Mouse (Mus musculus) intestine, embryonic 14.5 days (tissue): ENCODE measurements around the gene Ulk1. TPM values are rescaled to one million over a fixed set of nuclear protein-coding genes. Genes with fewer than 3 reads are reported as not detected.

Experiments used
- ATAC-seq: fragments of 200-750 bp; cut with Nextera tagmentation; replicated peaks from 2 replicates; pipeline ENCODE4 v1.8.0; 2017; ENCODE audit warnings: low read depth, moderate number of reproducible peaks, moderate TSS enrichment, moderate library complexity; ENCODE audit not compliant: low FRiP score, low TSS enrichment
- DNase-seq: peaks from one replicate; pipeline ENCODE4 v3.0.0-alpha.2; 2018; ENCODE audit warnings: low spot score
- H3K27ac ChIP-seq: fragments of 300-500 bp; sonication (generic); 2 replicates; pipeline ENCODE4 v1.5.1; 2014; ENCODE audit warnings: low read depth, mild to moderate bottlenecking, control low read depth
- H3K27me3 ChIP-seq: fragments of 300-500 bp; sonication (generic); replicated peaks from 2 replicates; pipeline ENCODE4 v1.6.1; 2014; ENCODE audit warnings: low read length, control low read depth; ENCODE audit not compliant: control insufficient read depth, insufficient read depth
- H3K36me3 ChIP-seq: fragments of 300-500 bp; sonication (generic); 2 replicates; pipeline ENCODE4 v1.6.1; 2014; ENCODE audit warnings: low read length, control low read depth; ENCODE audit not compliant: control insufficient read depth, insufficient read depth
- H3K4me1 ChIP-seq: fragments of 300-500 bp; sonication (generic); replicated peaks from 2 replicates; pipeline ENCODE4 v1.6.1; 2014; ENCODE audit warnings: low read length, control low read depth, mixed read lengths; ENCODE audit not compliant: control insufficient read depth, insufficient read depth
- H3K4me2 ChIP-seq: fragments of 300-500 bp; sonication (generic); 2 replicates; pipeline ENCODE4 v1.6.1; 2014; ENCODE audit warnings: low read length
- H3K4me3 ChIP-seq: fragments of 300-500 bp; sonication (generic); 2 replicates; pipeline ENCODE4 v1.5.1; 2014; ENCODE audit warnings: low read depth, low read length, control low read depth, mixed read lengths
- H3K9ac ChIP-seq: fragments of 300-500 bp; sonication (generic); 2 replicates; pipeline ENCODE4 v1.6.1; 2014; ENCODE audit warnings: mild to moderate bottlenecking, low read length
- H3K9me3 ChIP-seq: fragments of 300-500 bp; sonication (generic); 2 replicates; pipeline ENCODE4 v1.6.1; 2016; ENCODE audit warnings: low read length, control low read depth; ENCODE audit not compliant: control insufficient read depth
- WGBS: fragments of 180-500 bp; shearing (Covaris S2); extraction: QIAGEN DNeasy Blood & Tissue Kit; methylation state at CpG from one replicate; pipeline ENCODE4 v1.1.7; 2014; 5-methylcytosine and 5-hydroxymethylcytosine counted together
- polyA plus RNA-seq: library from polyadenylated mRNA; unstranded; fragments of >200 nt; fragmentation: Nextera tagmentation; extraction: Ambion mirVana; gene quantifications from 2 replicates; pipeline ENCODE4 v1.2.1, GENCODE M21; 2014

Ulk1 gene
- polyA plus RNA-seq, 1 experiment from 2014 or later = 29.2 TPM

- no peak for DNase-seq
- Histone ChIP-seq H3K27ac (no peak overlapping the region), H3K4me2 (no peak overlapping the region), H3K36me3 (peaks cover 97% of the 10 kb centered on the region), H3K9ac (no peak overlapping the region), H3K4me3 (no peak overlapping the region), H3K9me3 (no peaks in the 10 kb centered on the region), H3K27me3 (no peaks in the 10 kb centered on the region), H3K4me1 (no peaks in the 10 kb centered on the region)
- ATAC-seq = no peak
- 67% methylated on average over 4 of the region's 4 CpGs for WGBS
These were observed 12.2 kb downstream of the Ulk1 start for GRCm38 (mm10) chr5:110797696-110798095.

- H3K4me1 ChIP-seq = no peaks in the 10 kb centered on the region
- H3K9me3 ChIP-seq = no peaks in the 10 kb centered on the region
- H3K36me3 ChIP-seq = peaks cover 99% of the 10 kb centered on the region
- no peak overlapping the region for H3K4me3 ChIP-seq
- no peak overlapping the region for H3K4me2 ChIP-seq
- DNase-seq = no peak
- 92% methylated on average over 7 of the region's 7 CpGs for WGBS
- H3K9ac ChIP-seq = no peak overlapping the region
- no peaks in the 10 kb centered on the region for H3K27me3 ChIP-seq
- no peak for ATAC-seq
- H3K27ac ChIP-seq = no peak overlapping the region
These were observed 15.5 kb downstream of the Ulk1 start for GRCm38 (mm10) chr5:110794363-110794762.

GRCm38 (mm10) chr5:110788684-110789083 is 21.2 kb downstream of the Ulk1 start:
- no peak overlapping the region for H3K27ac ChIP-seq
- no peak overlapping the region for H3K9ac ChIP-seq
- WGBS = 55% methylated on average over 5 of the region's 5 CpGs
- H3K9me3 ChIP-seq = no peaks in the 10 kb centered on the region
- no peaks in the 10 kb centered on the region for H3K27me3 ChIP-seq
- H3K4me3 ChIP-seq = no peak overlapping the region
- no peaks in the 10 kb centered on the region for H3K4me1 ChIP-seq
- H3K4me2 ChIP-seq = no peak overlapping the region
- DNase-seq (peak; percentile 67), ATAC-seq (peak; percentile 66)
- peaks cover 86% of the 10 kb centered on the region for H3K36me3 ChIP-seq

GRCm38 (mm10) chr5:110786081-110786835 is 23.6 kb downstream of the Ulk1 start:
- 81% methylated on average over 11 of the region's 11 CpGs for WGBS
- Histone ChIP-seq H3K27ac (no peak overlapping the region), H3K4me2 (no peak overlapping the region), H3K9ac (no peak overlapping the region), H3K27me3 (no peaks in the 10 kb centered on the region), H3K4me1 (no peaks in the 10 kb centered on the region), H3K36me3 (peaks cover 62% of the 10 kb centered on the region), H3K9me3 (no peaks in the 10 kb centered on the region), H3K4me3 (no peak overlapping the region)
- DNase-seq (no peak), ATAC-seq (no peak)

DNA sequence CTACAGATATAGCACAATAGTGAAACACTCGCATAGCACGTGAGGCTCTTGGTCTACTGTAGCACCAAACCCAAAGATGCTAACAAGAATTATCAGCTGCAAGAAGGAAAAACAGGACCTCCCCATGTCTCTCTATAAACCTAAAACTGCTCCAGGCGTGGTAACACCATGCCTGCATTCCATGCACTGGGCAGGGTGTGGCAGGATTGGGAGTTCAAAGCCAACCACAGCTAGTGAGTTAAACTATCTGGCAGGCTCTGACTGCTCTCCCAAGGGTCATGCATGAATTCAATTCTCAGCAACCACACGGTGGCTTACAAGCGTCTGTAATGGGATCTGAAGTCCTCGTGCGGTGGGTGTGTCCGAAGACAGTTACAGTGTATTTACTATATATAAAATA is 26.7 kb downstream of the Ulk1 start:
- no peak overlapping the region for H3K9ac ChIP-seq
- peaks cover 37% of the 10 kb centered on the region for H3K36me3 ChIP-seq
- no peak overlapping the region for H3K4me2 ChIP-seq
- 77% methylated on average over 8 of the region's 8 CpGs for WGBS
- no peak overlapping the region for H3K27ac ChIP-seq
- H3K4me3 ChIP-seq = no peak overlapping the region
- no peaks in the 10 kb centered on the region for H3K9me3 ChIP-seq
- no peak for DNase-seq
- no peaks in the 10 kb centered on the region for H3K27me3 ChIP-seq
- ATAC-seq = no peak
- H3K4me1 ChIP-seq = peaks cover 18% of the 10 kb centered on the region

- Histone ChIP-seq H3K27ac (no peak overlapping the region), H3K9ac (no peak overlapping the region), H3K4me2 (no peak overlapping the region), H3K9me3 (no peaks in the 10 kb centered on the region), H3K27me3 (no peaks in the 10 kb centered on the region), H3K36me3 (peaks cover 35% of the 10 kb centered on the region), H3K4me1 (peaks cover 18% of the 10 kb centered on the region), H3K4me3 (no peak overlapping the region)
- DNase-seq = no peak
- 79% methylated on average over 7 of the region's 7 CpGs for WGBS
- ATAC-seq = no peak
These were observed 28.2 kb downstream of the Ulk1 start for GRCm38 (mm10) chr5:110781529-110782238.

DNA sequence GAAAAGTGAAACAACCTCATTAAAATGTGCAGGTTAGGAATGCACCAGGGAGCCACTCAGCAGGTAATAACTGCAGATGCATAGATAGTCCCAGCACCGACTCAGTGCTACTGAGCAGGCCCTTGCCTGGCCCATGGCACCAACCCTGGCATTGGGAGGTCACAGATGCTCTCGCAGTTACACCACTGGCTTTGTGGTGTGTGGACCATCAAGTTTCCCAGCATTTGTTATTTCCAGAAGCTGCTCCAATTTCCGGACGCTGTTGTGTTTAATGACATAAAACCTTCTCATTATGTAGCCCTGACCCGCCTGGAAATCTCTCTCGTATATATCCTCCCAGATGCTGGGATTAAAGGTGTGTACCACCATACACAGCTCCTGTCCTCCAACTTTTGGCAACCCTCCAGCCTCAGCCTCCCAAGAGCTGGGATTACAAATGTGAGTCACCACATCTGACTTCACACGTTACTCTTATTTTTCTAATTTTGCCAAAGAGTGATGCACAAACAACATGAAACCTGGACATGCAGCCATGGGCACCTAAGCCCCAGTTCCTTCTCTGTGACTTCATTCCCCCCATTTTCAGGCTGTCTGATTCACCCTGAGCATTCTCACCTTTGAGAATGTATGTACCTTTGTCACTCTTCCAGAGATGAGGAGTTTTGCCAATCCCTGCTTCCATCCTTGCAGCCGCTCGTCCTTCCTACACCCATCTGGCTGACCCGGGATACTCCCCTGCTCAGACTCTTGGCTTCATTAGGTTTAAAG is 29.0 kb downstream of the Ulk1 start:
- H3K4me1 ChIP-seq = peaks cover 18% of the 10 kb centered on the region
- peak overlapping the region; percentile 81 for H3K9ac ChIP-seq
- ATAC-seq (no peak; the same call in 1 of the 2 replicates), DNase-seq (no peak)
- H3K27ac ChIP-seq = no peak overlapping the region
- peaks cover 37% of the 10 kb centered on the region for H3K36me3 ChIP-seq
- no peaks in the 10 kb centered on the region for H3K9me3 ChIP-seq
- peak overlapping the region; percentile 81 for H3K4me2 ChIP-seq
- 59% methylated on average over 10 of the region's 10 CpGs for WGBS
- peak overlapping the region; percentile 83 for H3K4me3 ChIP-seq
- no peaks in the 10 kb centered on the region for H3K27me3 ChIP-seq

- WGBS = under 1% methylated on average over 55 of the region's 57 CpGs
These were observed 29.7 kb downstream of the Ulk1 start, which contains the start of gene Pus1 for GRCm38 (mm10) chr5:110779998-110780760. Gene Pus1 (minus strand): TSS chr5:110780659.

More at GRCm38 (mm10) chr5:110779998-110780760, 29.7 kb downstream of the Ulk1 start, which contains the start of gene Pus1:
- no peaks in the 10 kb centered on the region for H3K9me3 ChIP-seq
- H3K27me3 ChIP-seq = no peaks in the 10 kb centered on the region
- ATAC-seq (peak; percentile 91), DNase-seq (peak; percentile 96)
- H3K4me2 ChIP-seq = peak within 1 kb of the TSS; percentile 81
- H3K9ac ChIP-seq = peak within 1 kb of the TSS; percentile 81
- H3K4me3 ChIP-seq = peak within 1 kb of the TSS; percentile 83
- H3K36me3 ChIP-seq = peaks cover 39% of the 10 kb centered on the region
- peak within 1 kb of the TSS; percentile 38; the same call in 1 of the 2 replicates for H3K27ac ChIP-seq
- peaks cover 18% of the 10 kb centered on the region for H3K4me1 ChIP-seq
